Mouse (Mus musculus) liver, embryonic 14.5 days (tissue): Measurements from ENCODE around the gene Actl9. TPM values are rescaled to one million over a fixed set of nuclear protein-coding genes. Genes with fewer than 3 reads are reported as not detected.

Experiments used
- ATAC-seq: fragments of 200-750 bp; cut with Nextera tagmentation; 2 replicates; pipeline ENCODE4 v1.8.0; 2017; ENCODE audit warnings: moderate number of reproducible peaks, mild to moderate bottlenecking, moderate library complexity; ENCODE audit not compliant: insufficient read depth
- DNase-seq, 3 experiments: peaks; one replicate each; pipeline ENCODE4 v3.0.0-alpha.2; 2012 to 2013; ENCODE audit warnings: low read depth in 3 of 3, low spot score in 3 of 3
- H3K27ac ChIP-seq: fragments of 300-500 bp; sonication (generic); 2 replicates; pipeline ENCODE4 v1.5.1; 2014; ENCODE audit warnings: moderate library complexity, mild to moderate bottlenecking, control low read depth, inconsistent platforms
- H3K27me3 ChIP-seq: fragments of 300-500 bp; sonication (generic); 2 replicates; pipeline ENCODE4 v1.6.1; 2014; ENCODE audit warnings: mild to moderate bottlenecking, low read length, moderate library complexity; ENCODE audit not compliant: control insufficient read depth, insufficient read depth
- H3K36me3 ChIP-seq: fragments of 300-500 bp; sonication (generic); replicated peaks from 2 replicates; pipeline ENCODE4 v1.6.1; 2014; ENCODE audit warnings: low read depth; ENCODE audit not compliant: control insufficient read depth, insufficient read depth
- H3K4me1 ChIP-seq, 2 experiments: fragments of 200-500 bp in 1 of 2; fragments of 300-500 bp in 1 of 2; sonication (generic) in 1 of 2; replicated peaks; 2 replicates each; pipeline ENCODE4 v1.6.1; 2012 to 2014; ENCODE audit warnings: antibody characterized with exemption in 1 of 2, inconsistent platforms in 1 of 2, low read length in 1 of 2; ENCODE audit not compliant: control insufficient read depth in 2 of 2, insufficient read depth in 2 of 2
- H3K4me2 ChIP-seq: fragments of 300-500 bp; sonication (generic); 2 replicates; pipeline ENCODE4 v1.6.1; 2014; ENCODE audit warnings: low read depth, mild to moderate bottlenecking, control low read depth, moderate library complexity
- H3K4me3 ChIP-seq, 2 experiments: fragments of 200-500 bp in 1 of 2; fragments of 300-500 bp in 1 of 2; sonication (generic) in 1 of 2; 2 replicates each; pipeline ENCODE4 v1.5.1; 2012 to 2014; ENCODE audit warnings: low read depth in 2 of 2, low read length in 2 of 2, mild to moderate bottlenecking in 2 of 2, control low read depth in 1 of 2, inconsistent platforms in 1 of 2, moderate library complexity in 1 of 2; ENCODE audit not compliant: insufficient read depth in 1 of 2
- H3K9ac ChIP-seq: fragments of 300-500 bp; sonication (generic); replicated peaks from 2 replicates; pipeline ENCODE4 v1.6.1; 2014; ENCODE audit warnings: mild to moderate bottlenecking, control low read depth, moderate library complexity
- H3K9me3 ChIP-seq: fragments of 300-500 bp; sonication (generic); 2 replicates; pipeline ENCODE4 v1.6.1; 2016; ENCODE audit warnings: low read length, mixed read lengths; ENCODE audit not compliant: control insufficient read depth
- CTCF ChIP-seq: IDR thresholded peaks from 2 replicates; pipeline ENCODE4 v1.5.1; 2016; ENCODE audit warnings: antibody characterized with exemption, low read depth, control low read depth
- EP300 ChIP-seq: IDR thresholded peaks from 2 replicates; pipeline ENCODE4 v1.6.1; 2016; ENCODE audit warnings: antibody characterized with exemption, low read depth
- WGBS: fragments of 180-500 bp; shearing (Covaris S2); extraction: QIAGEN DNeasy Blood & Tissue Kit; methylation state at CpG from one replicate; pipeline ENCODE4 v1.1.7; 2014; ENCODE audit not compliant: insufficient replicate concordance; 5-methylcytosine and 5-hydroxymethylcytosine counted together
- polyA plus RNA-seq, 2 experiments: library from polyadenylated mRNA; depleted of rRNA in 1 of 2; stranded (reverse) in 1 of 2; unstranded in 1 of 2; fragments of >200 nt; fragmentation: Nextera tagmentation in 1 of 2; extraction: Ambion mirVana in 1 of 2; gene quantifications; 2 replicates each; pipeline versions ENCODE4 v1.2.1 to v1.2.3; 2012 to 2014

The Actl9 gene
- polyA plus RNA-seq (2012; rRNA removed) = 0.02 and 0.04 TPM in 2 replicates
- polyA plus RNA-seq (2014; fragmentation: Nextera tagmentation; extraction: Ambion mirVana) = not detected in 2 replicates

- no peak within 1 kb of the TSS for H3K27ac ChIP-seq
- ATAC-seq = peak; percentile 82
Observed at GRCm38 (mm10) chr17:33432019-33432946, at the start of gene Actl9. Gene Actl9, plus strand, starts transcription at chr17:33432896.

GRCm38 (mm10) chr17:33385705-33386104 is 47.0 kb upstream of the Actl9 start:
- Histone ChIP-seq H3K36me3 (peaks cover 27% of the 10 kb centered on the region), H3K4me2 (no peak overlapping the region), H3K27ac (no peak overlapping the region), H3K4me3 (no peak overlapping the region), H3K27me3 (no peaks in the 10 kb centered on the region), H3K9me3 (no peaks in the 10 kb centered on the region), H3K4me1 (no peaks in the 10 kb centered on the region), H3K9ac (no peak overlapping the region)
- no peak for ATAC-seq
- no peak for DNase-seq
- no peak for TF ChIP-seq EP300
- TF ChIP-seq CTCF = no peak

More at GRCm38 (mm10) chr17:33432019-33432946, at the start of gene Actl9:
- Histone ChIP-seq H3K9ac (no peak within 1 kb of the TSS), H3K4me1 (peaks cover 0 to 9% of the 10 kb centered on the region in 2 experiments; a peak in 3 of 4 replicates), H3K36me3 (no peaks in the 10 kb centered on the region), H3K4me2 (no peak within 1 kb of the TSS), H3K9me3 (no peaks in the 10 kb centered on the region), H3K27me3 (no peaks in the 10 kb centered on the region), H3K4me3 (no peak within 1 kb of the TSS)
- TF ChIP-seq EP300 (peak; percentile 55), CTCF (no peak)
- 18% methylated on average over 3 of the region's 3 CpGs for WGBS
- peak in 1 of 3 experiments; percentile 7 for DNase-seq

- no peaks in the 10 kb centered on the region for H3K9me3 ChIP-seq
- H3K9ac ChIP-seq = no peak overlapping the region
- peaks cover 6 to 9% of the 10 kb centered on the region in 2 experiments for H3K4me1 ChIP-seq
- ATAC-seq (no peak), DNase-seq (no peak)
- no peaks in the 10 kb centered on the region for H3K27me3 ChIP-seq
- TF ChIP-seq CTCF (no peak), EP300 (no peak)
- no peak overlapping the region for H3K4me2 ChIP-seq
- 76% methylated on average over 5 of the region's 5 CpGs for WGBS
- H3K36me3 ChIP-seq = no peaks in the 10 kb centered on the region
- no peak overlapping the region for H3K27ac ChIP-seq
- H3K4me3 ChIP-seq = no peak overlapping the region
Observed at GRCm38 (mm10) chr17:33392271-33392670, 40.4 kb upstream of the Actl9 start.

GRCm38 (mm10) chr17:33394182-33395034 is 38.3 kb upstream of the Actl9 start, which contains the start of gene Zfp101:
Gene Zfp101, minus strand, starts transcription at chr17:33394641.
- Histone ChIP-seq H3K4me3 (peak within 1 kb of the TSS; percentile 92 to 100), H3K9ac (peak within 1 kb of the TSS; percentile 93), H3K27me3 (no peaks in the 10 kb centered on the region), H3K4me1 (peaks cover 6 to 9% of the 10 kb centered on the region in 2 experiments), H3K9me3 (no peaks in the 10 kb centered on the region), H3K4me2 (peak within 1 kb of the TSS; percentile 86), H3K27ac (peak within 1 kb of the TSS; percentile 79), H3K36me3 (no peaks in the 10 kb centered on the region)
- peak; percentile 90 to 93 (median 90) for DNase-seq
- WGBS = under 1% methylated on average over 44 of the region's 44 CpGs
- TF ChIP-seq EP300 (no peak), CTCF (peak; percentile 33; the same call in 1 of the 2 replicates)
- ATAC-seq = peak; percentile 98
